Mouse (Mus musculus): ENCODE measurements around the gene Nisch.

- TF ChIP-seq HCFC1 (IDR thresholded peaks at IDR 0.05; ENCODE audit: borderline replicate concordance, insufficient read depth, low read length) (no peak), ZC3H11A (IDR thresholded peaks at IDR 0.05; ENCODE audit: borderline replicate concordance, low read depth, low read length) (no peak)
Observed at GRCm38 (mm10) chr14:31237101-31237882, 20.5 kb upstream of the Nisch start.

Measured in ES-E14 (cell line).